Mouse (Mus musculus): ENCODE results near the gene Fancc.

- TF ChIP-seq CTCF (IDR thresholded peaks at IDR 0.05; ENCODE audit: borderline replicate concordance, insufficient read depth, low read depth, low read length) (no peak), POLR2A (IDR thresholded peaks at IDR 0.05; ENCODE audit: borderline replicate concordance, insufficient read depth, low read length) (no peak)
Measured at GRCm38 (mm10) chr13:63272602-63273229, 224.4 kb downstream of the Fancc start.
